9 mouse cellular contexts compared by ENCODE assay signal in genomic region chr1:143640650-143641407, GRCm38 (mm10). TPM values are rescaled to one million over a fixed set of nuclear protein-coding genes. Genes with fewer than 3 reads are reported as not detected.
DNase-seq lines count a peak whose midpoint lies in the region; ATAC-seq and TF ChIP-seq lines count a peak whose summit lies in the region.
"Had no signal": no experiment of that assay in that cellular context is flagged by ENCODE, and none has a peak within 500 bp of the region (broad histone marks: within the 10 kb centered on the region; RNA-seq: fewer than 3 reads in every experiment).

Gene B3galt2 (plus strand): TSS chr1:143640664.

- WGBS in kidney, embryonic 14.5 days: 68% methylated on average over 15 of the region's 15 CpGs
- WGBS in cerebellum, adult 2 months: 7% methylated on average over 15 of the region's 15 CpGs
- 12% methylated on average over 15 of the region's 15 CpGs for WGBS in midbrain, embryonic 14.5 days

- no peaks in the 10 kb centered on the region for H3K4me1 ChIP-seq in kidney, embryonic 14.5 days (ENCODE audit: control insufficient read depth, insufficient read depth, low read length)
- H3K4me1 ChIP-seq in cerebellum, adult 2 months (ENCODE audit: control insufficient read depth, insufficient read depth, low read length): no peaks in the 10 kb centered on the region; the same call in 1 of the 2 replicates
- peaks cover 9% of the 10 kb centered on the region; the same call in 1 of the 2 replicates for H3K4me1 ChIP-seq in midbrain, embryonic 14.5 days (ENCODE audit: control insufficient read depth, insufficient read depth, low read length)

- H3K9ac ChIP-seq in kidney, embryonic 14.5 days (ENCODE audit: low read depth, low read length): peak within 1 kb of the TSS; percentile 32; the same call in 1 of the 2 replicates
- H3K9ac ChIP-seq in midbrain, embryonic 14.5 days (replicated peaks; ENCODE audit: low read length): peak within 1 kb of the TSS; percentile 61
- H3K9ac ChIP-seq: liver, embryonic 13.5 days had no signal

- no peaks in the 10 kb centered on the region for H3K27me3 ChIP-seq in kidney, embryonic 14.5 days (ENCODE audit: control insufficient read depth, insufficient read depth, low read length)
- H3K27me3 ChIP-seq in cerebellum, adult 2 months (ENCODE audit: control insufficient read depth, insufficient read depth, low read length): no peaks in the 10 kb centered on the region
- H3K27me3 ChIP-seq in midbrain, embryonic 14.5 days (ENCODE audit: control insufficient read depth, insufficient read depth, low read length): no peaks in the 10 kb centered on the region
- H3K27me3 ChIP-seq: liver, embryonic 13.5 days had no signal

- DNase-seq in kidney, postnatal 25 days: no peak
- DNase-seq in cerebellum, adult 2 months: peak; percentile 39 to 40
- peak; percentile 69 to 85 for DNase-seq in frontal cortex, postnatal 36 days (ENCODE audit: low spot score in 2 of 2)
- peak; percentile 74 for DNase-seq in layer of hippocampus, adult 9-10 months (ENCODE audit: low spot score)
- DNase-seq in midbrain, embryonic 14.5 days: peak; percentile 88
- DNase-seq in telencephalon, adult 2 months (ENCODE audit: low read depth, low spot score): peak; percentile 88
- DNase-seq: liver, embryonic 13.5 days had no signal

- no peaks in the 10 kb centered on the region for H3K9me3 ChIP-seq in kidney, embryonic 14.5 days (ENCODE audit: control insufficient read depth, low read length)
- no peaks in the 10 kb centered on the region for H3K9me3 ChIP-seq in midbrain, embryonic 14.5 days (ENCODE audit: control insufficient read depth, low read length)
- H3K9me3 ChIP-seq: liver, embryonic 13.5 days had no signal

- no peak within 1 kb of the TSS for H3K4me3 ChIP-seq in kidney, embryonic 14.5 days (ENCODE audit: low read length)
- H3K4me3 ChIP-seq in cerebellum, adult 2 months (replicated peaks; ENCODE audit: insufficient read depth, low read depth, low read length): peak within 1 kb of the TSS; percentile 61
- peak within 1 kb of the TSS; percentile 40 for H3K4me3 ChIP-seq in midbrain, embryonic 14.5 days (replicated peaks; ENCODE audit: low read depth, low read length)
- H3K4me3 ChIP-seq: liver, embryonic 13.5 days had no signal

- no peak for TF ChIP-seq POLR2A in cerebellum, adult 2 months (IDR thresholded peaks at IDR 0.05; ENCODE audit: borderline replicate concordance, insufficient read depth, low read length)

- peaks cover under 1% of the 10 kb centered on the region; the same call in 1 of the 2 replicates for H3K36me3 ChIP-seq in kidney, embryonic 14.5 days (ENCODE audit: control insufficient read depth, insufficient read depth, low read length)
- H3K36me3 ChIP-seq in midbrain, embryonic 14.5 days (ENCODE audit: control insufficient read depth, insufficient read depth, low read length): peaks cover 1% of the 10 kb centered on the region

- H3K4me2 ChIP-seq in kidney, embryonic 14.5 days (replicated peaks; ENCODE audit: low read depth, low read length): no peak within 1 kb of the TSS
- peak within 1 kb of the TSS; percentile 53 for H3K4me2 ChIP-seq in midbrain, embryonic 14.5 days (ENCODE audit: low read length)
- H3K4me2 ChIP-seq: liver, embryonic 13.5 days had no signal

- H3K27ac ChIP-seq in kidney, embryonic 14.5 days (ENCODE audit: low read depth, low read length): no peak within 1 kb of the TSS
- peak within 1 kb of the TSS; percentile 73; the same call in 1 of the 2 replicates for H3K27ac ChIP-seq in cerebellum, adult 2 months (ENCODE audit: insufficient read depth, low read length)
- peak within 1 kb of the TSS; percentile 87 for H3K27ac ChIP-seq in midbrain, embryonic 14.5 days (replicated peaks; ENCODE audit: low read depth, low read length)
- H3K27ac ChIP-seq: liver, embryonic 13.5 days had no signal

- ATAC-seq in kidney, embryonic 14.5 days (ENCODE audit: low FRiP score, low TSS enrichment): no peak
- peak; percentile 91 for ATAC-seq in midbrain, embryonic 14.5 days (ENCODE audit: low FRiP score, low TSS enrichment)
- no peak for ATAC-seq in activated CD4-positive, CD25-positive, alpha-beta regulatory T cell, adult 4 months

- TF ChIP-seq CTCF in cerebellum, adult 2 months (IDR thresholded peaks at IDR 0.05; ENCODE audit: borderline replicate concordance, insufficient read depth, low read depth, low read length): no peak

RNA-seq across cellular contexts. Expression of gene B3galt2, which starts in this region (rescaled TPM):
- 0.47 and 0.64 TPM in 2 replicates for polyA plus RNA-seq in kidney, embryonic 14.5 days (2014; fragmentation: Nextera tagmentation; extraction: Ambion mirVana)
- polyA plus RNA-seq in cerebellum, adult 2 months (2012; rRNA removed): 3.7 TPM in 2 replicates
- 9.3 and 9.7 TPM in 2 replicates for polyA plus RNA-seq in midbrain, embryonic 14.5 days (2014; fragmentation: Nextera tagmentation; extraction: Ambion mirVana)
- polyA plus RNA-seq in activated CD4-positive, CD25-positive, alpha-beta regulatory T cell, adult 4 months (2017; shearing (Covaris generic)): under 1 TPM; 0.50 to 0.54 TPM

Comparison
In these comparisons a context has a peak if more than half of its experiments do, and no peak if none do; other contexts are left out.
1. DNase-seq: peak in cerebellum, adult 2 months (2 of 2), frontal cortex, postnatal 36 days (2 of 2), layer of hippocampus, adult 9-10 months (single experiment), midbrain, embryonic 14.5 days (single experiment) and telencephalon, adult 2 months (single experiment); none in kidney, postnatal 25 days (0 of 2).